Mouse (Mus musculus) left cerebral cortex, adult 2 months (tissue): ENCODE measurements around the gene Olfr266. TPM values are rescaled to one million over a fixed set of nuclear protein-coding genes. Genes with fewer than 3 reads are reported as not detected.

Experiments used
- DNase-seq, 2 experiments: peaks; one replicate each; pipeline ENCODE4 v3.0.0; 2021 to 2022; ENCODE audit warnings: low spot score in 2 of 2, mixed read lengths in 1 of 2; ENCODE audit errors: extremely low spot score in 1 of 2
- H3K27ac ChIP-seq: fragments of 200-600 bp; 2 replicates; pipeline ENCODE4 v1.8.1; 2022
- H3K4me3 ChIP-seq: fragments of 200-600 bp; 2 replicates; pipeline ENCODE4 v1.8.1; 2022
- CTCF ChIP-seq: fragments of 200-600 bp; IDR thresholded peaks from 2 replicates; pipeline ENCODE4 v1.8.1; 2022; ENCODE audit warnings: antibody characterized with exemption, mild to moderate bottlenecking, moderate library complexity
- intact Hi-C: fragments of 180-260 bp; cut with DNase I; formaldehyde crosslinking; loops from one replicate; pipeline ENCODE4 v1.15.1; 2025
- long read RNA-seq, 2 experiments: library from polyadenylated mRNA; stranded (forward); transcript quantifications; one replicate each; pipeline ENCODE4 v2.0.0; 2021; ENCODE audit warnings: borderline mapping rate in 2 of 2
- total RNA-seq, 2 experiments: library from RNA; stranded (reverse); gene quantifications; 2 replicates each; pipeline ENCODE4 v1.2.3; 2021

Gene Olfr266
- not detected for total RNA-seq
- long read RNA-seq, experiment 1 = 0 reads
- long read RNA-seq, experiment 2 = 0 reads

GRCm38 (mm10) chr3:106826187-106826586 is at the start of gene Olfr266:
Olfr266 (minus strand) TSS chr3:106826287.
- Histone ChIP-seq H3K27ac (no peak within 1 kb of the TSS), H3K4me3 (no peak within 1 kb of the TSS)
- no peak for TF ChIP-seq CTCF
- no peak for DNase-seq
- intact Hi-C loops = no loop called here

GRCm38 (mm10) chr3:106875626-106876025 is 49.5 kb upstream of the Olfr266 start:
- intact Hi-C loops = no loop called here
- H3K4me3 ChIP-seq = no peak overlapping the region
- TF ChIP-seq CTCF = no peak
- no peak overlapping the region for H3K27ac ChIP-seq
- no peak for DNase-seq

GRCm38 (mm10) chr3:106872893-106873292 is 46.8 kb upstream of the Olfr266 start:
- Histone ChIP-seq H3K27ac (no peak overlapping the region), H3K4me3 (no peak overlapping the region)
- DNase-seq = no peak
- intact Hi-C loops = no loop called here
- TF ChIP-seq CTCF = no peak

GRCm38 (mm10) chr3:106832107-106832506 is 6.0 kb upstream of the Olfr266 start:
- Histone ChIP-seq H3K4me3 (no peak overlapping the region), H3K27ac (no peak overlapping the region)
- DNase-seq = no peak
- intact Hi-C loops = no loop called here
- no peak for TF ChIP-seq CTCF

- Histone ChIP-seq H3K4me3 (no peak overlapping the region), H3K27ac (no peak overlapping the region)
- no peak for TF ChIP-seq CTCF
- intact Hi-C loops = no loop called here
- DNase-seq = no peak
These were observed 8.4 kb downstream of the Olfr266 start for GRCm38 (mm10) chr3:106817676-106818075.

- intact Hi-C loops = no loop called here
- DNase-seq = no peak
- Histone ChIP-seq H3K4me3 (no peak overlapping the region), H3K27ac (no peak overlapping the region)
- no peak for TF ChIP-seq CTCF
These were observed 17.0 kb downstream of the Olfr266 start for GRCm38 (mm10) chr3:106808972-106809695.

- no peak for TF ChIP-seq CTCF
- Histone ChIP-seq H3K27ac (no peak overlapping the region), H3K4me3 (no peak overlapping the region)
- intact Hi-C loops = no loop called here
- no peak for DNase-seq
These were observed 28.0 kb downstream of the Olfr266 start for GRCm38 (mm10) chr3:106798079-106798478.

GRCm38 (mm10) chr3:106789930-106790329 is 36.2 kb downstream of the Olfr266 start, which contains the start of gene Cd53:
Cd53 (minus strand) TSS chr3:106790149.
- intact Hi-C loops = no loop called here
- Histone ChIP-seq H3K27ac (0 out of 2 replicates have a peak within 1 kb of the TSS, but pooled peaks have one; percentile 10), H3K4me3 (no peak within 1 kb of the TSS; the same call in 1 of the 2 replicates)
- no peak for DNase-seq
- TF ChIP-seq CTCF = no peak

- H3K27ac ChIP-seq = no peak overlapping the region
- TF ChIP-seq CTCF = no peak
- intact Hi-C loops = no loop called here
- no peak for DNase-seq
- no peak overlapping the region; the same call in 1 of the 2 replicates for H3K4me3 ChIP-seq
These were observed 37.6 kb downstream of the Olfr266 start for GRCm38 (mm10) chr3:106788440-106788887.

- no peak for DNase-seq
- no peak for TF ChIP-seq CTCF
- no peak overlapping the region for H3K4me3 ChIP-seq
- no peak overlapping the region for H3K27ac ChIP-seq
- intact Hi-C loops = no loop called here
These were observed 38.1 kb downstream of the Olfr266 start for GRCm38 (mm10) chr3:106787972-106788371.

GRCm38 (mm10) chr3:106785130-106785529 is 41.0 kb downstream of the Olfr266 start:
- intact Hi-C loops = no loop called here

GRCm38 (mm10) chr3:106771834-106772233 is 54.3 kb downstream of the Olfr266 start:
- Histone ChIP-seq H3K4me3 (no peak overlapping the region), H3K27ac (no peak overlapping the region)
- DNase-seq = no peak
- intact Hi-C loops = loop anchor here (5.0 kb wide), 1 partner anchor 110 kb away; no protein-coding TSS in a partner anchor
- peak; percentile 21 for TF ChIP-seq CTCF

More at GRCm38 (mm10) chr3:106785130-106785529, 41.0 kb downstream of the Olfr266 start:
- TF ChIP-seq CTCF = no peak
- no peak for DNase-seq
- no peak overlapping the region for H3K4me3 ChIP-seq
- H3K27ac ChIP-seq = no peak overlapping the region

Other genes with a start within 250 kb of the Olfr266 start
- gene Lrif1, start 141.3 kb downstream of the Olfr266 start, total RNA-seq = 10 to 100 TPM; 19.2 to 21.4 TPM
- gene Cd53, start 36.1 kb downstream of the Olfr266 start, total RNA-seq = 1 to 10 TPM; 8.6 to 9.0 TPM
- gene Kcna3, start 209.9 kb upstream of the Olfr266 start, total RNA-seq = 10 to 100 TPM; 34.9 to 35.3 TPM